ENCODE assay signal across 1 mouse cellular context in the genomic region with DNA sequence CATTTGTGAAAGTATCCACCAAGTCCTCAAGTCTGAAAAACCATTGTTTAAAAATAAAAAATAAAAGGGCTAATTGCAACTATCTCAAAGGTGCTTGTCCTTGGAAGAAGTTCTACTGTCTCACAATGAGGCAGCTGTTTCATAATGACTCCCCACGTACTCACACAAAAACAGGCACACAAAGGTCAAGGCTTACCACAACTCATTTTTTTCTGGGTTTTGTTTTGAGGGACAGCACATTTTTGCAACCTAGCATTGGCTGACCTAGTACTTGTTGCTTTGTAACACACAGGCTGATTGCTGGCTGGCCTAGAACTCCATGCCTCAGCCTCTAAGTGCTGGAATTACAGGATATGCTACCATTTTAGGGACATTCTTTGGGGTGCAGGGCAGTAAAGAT.
TF ChIP-seq lines count a peak whose summit lies in the region.

No protein-coding gene starts in this region.

TF ChIP-seq in CH12.LX, 34 proteins besides CTCF, POLR2A, EP300 and RAD21:
- no peak for TF ChIP-seq ZKSCAN1 (IDR thresholded peaks at IDR 0.05; ENCODE audit: borderline replicate concordance, low read depth, low read length)
- TF ChIP-seq TCF12 (IDR thresholded peaks at IDR 0.05; ENCODE audit: low read depth, low read length): no peak
- no peak for TF ChIP-seq ZC3H11A (IDR thresholded peaks at IDR 0.05; ENCODE audit: low read depth, low read length)
- no peak for TF ChIP-seq HCFC1 (IDR thresholded peaks at IDR 0.05; ENCODE audit: low read depth, low read length)
- TF ChIP-seq BHLHE40 (IDR thresholded peaks at IDR 0.05; ENCODE audit: low read depth, low read length): peak; percentile 57
- TF ChIP-seq MEF2A (IDR thresholded peaks at IDR 0.05; ENCODE audit: borderline replicate concordance, low read depth, low read length): no peak; the same call in 1 of the 2 replicates
- TF ChIP-seq SIN3A (IDR thresholded peaks at IDR 0.05; ENCODE audit: low read length): no peak
- TF ChIP-seq JUN (IDR thresholded peaks at IDR 0.05; ENCODE audit: insufficient read depth, low read depth, low read length): peak; percentile 48; the same call in 1 of the 2 replicates
- no peak for TF ChIP-seq CHD2 (IDR thresholded peaks at IDR 0.05; ENCODE audit: low read length)
- TF ChIP-seq ELF1 (IDR thresholded peaks at IDR 0.05; ENCODE audit: low read depth, low read length): no peak
- TF ChIP-seq JUND (conservative IDR thresholded peaks at IDR 0.05; ENCODE audit: low read depth, low read length): peak; percentile 80
- TF ChIP-seq ZNF384 (IDR thresholded peaks at IDR 0.05; ENCODE audit: low read depth, low read length): peak; percentile 86
- TF ChIP-seq ETS1 (conservative IDR thresholded peaks at IDR 0.05; ENCODE audit: low read depth, low read length): peak; percentile 47; the same call in 1 of the 2 replicates
- no peak for TF ChIP-seq KAT2A (IDR thresholded peaks at IDR 0.05; ENCODE audit: insufficient replicate concordance, low read length)
- no peak for TF ChIP-seq MYC (IDR thresholded peaks at IDR 0.05; ENCODE audit: low read depth, low read length)
- TF ChIP-seq IRF4 (IDR thresholded peaks at IDR 0.05; ENCODE audit: low read depth, low read length): peak; percentile 92
